Mouse (Mus musculus): ENCODE data around the gene Rgcc. TPM values are rescaled to one million over a fixed set of nuclear protein-coding genes. Genes with fewer than 3 reads are reported as not detected.

The Rgcc gene
- polyA plus RNA-seq, 1 experiment from 2014 or later, result 45.4 TPM

- Histone ChIP-seq H3K9me3 (ENCODE audit: control insufficient read depth, low read length) (no peaks in the 10 kb centered on the region), H3K36me3 (ENCODE audit: control insufficient read depth, insufficient read depth, low read length) (no peaks in the 10 kb centered on the region), H3K4me1 (replicated peaks; ENCODE audit: control insufficient read depth, insufficient read depth) (no peaks in the 10 kb centered on the region), H3K27me3 (ENCODE audit: control insufficient read depth, insufficient read depth, low read length) (no peaks in the 10 kb centered on the region), H3K9ac (ENCODE audit: low read length) (no peak overlapping the region), H3K27ac (replicated peaks) (no peak overlapping the region), H3K4me3 (ENCODE audit: low read depth, low read length) (no peak overlapping the region), H3K4me2 (replicated peaks; ENCODE audit: low read depth) (no peak overlapping the region)
- TF ChIP-seq CTCF (IDR thresholded peaks at IDR 0.05; ENCODE audit: low read depth), result no peak
- TF ChIP-seq EP300 (optimal IDR thresholded peaks at IDR 0.05), result no peak
- ATAC-seq (ENCODE audit: low FRiP score, low TSS enrichment) (no peak), DNase-seq (ENCODE audit: low spot score) (no peak)
- WGBS, result 65% methylated on average over 7 of the region's 7 CpGs
Measured at GRCm38 (mm10) chr14:79298314-79298992, 3.0 kb downstream of the Rgcc start.

GRCm38 (mm10) chr14:79296836-79297235, 4.6 kb downstream of the Rgcc start:
- Histone ChIP-seq H3K4me1 (replicated peaks; ENCODE audit: control insufficient read depth, insufficient read depth) (no peaks in the 10 kb centered on the region), H3K36me3 (ENCODE audit: control insufficient read depth, insufficient read depth, low read length) (no peaks in the 10 kb centered on the region), H3K9ac (ENCODE audit: low read length) (no peak overlapping the region), H3K4me3 (ENCODE audit: low read depth, low read length) (no peak overlapping the region), H3K9me3 (ENCODE audit: control insufficient read depth, low read length) (no peaks in the 10 kb centered on the region), H3K4me2 (replicated peaks; ENCODE audit: low read depth) (no peak overlapping the region), H3K27me3 (ENCODE audit: control insufficient read depth, insufficient read depth, low read length) (no peaks in the 10 kb centered on the region), H3K27ac (replicated peaks) (no peak overlapping the region)
- no peak for DNase-seq (ENCODE audit: low spot score)
- no peak for ATAC-seq (ENCODE audit: low FRiP score, low TSS enrichment)
- TF ChIP-seq EP300 (optimal IDR thresholded peaks at IDR 0.05), result no peak
- TF ChIP-seq CTCF (IDR thresholded peaks at IDR 0.05; ENCODE audit: low read depth), result no peak
- 49% methylated on average over 5 of the region's 5 CpGs for WGBS

- Histone ChIP-seq H3K27me3 (ENCODE audit: control insufficient read depth, insufficient read depth, low read length) (no peaks in the 10 kb centered on the region), H3K4me3 (ENCODE audit: low read depth, low read length) (no peak overlapping the region), H3K4me1 (replicated peaks; ENCODE audit: control insufficient read depth, insufficient read depth) (no peaks in the 10 kb centered on the region), H3K9me3 (ENCODE audit: control insufficient read depth, low read length) (no peaks in the 10 kb centered on the region), H3K36me3 (ENCODE audit: control insufficient read depth, insufficient read depth, low read length) (no peaks in the 10 kb centered on the region), H3K9ac (ENCODE audit: low read length) (no peak overlapping the region), H3K27ac (replicated peaks) (no peak overlapping the region), H3K4me2 (replicated peaks; ENCODE audit: low read depth) (no peak overlapping the region)
- 77% methylated on average over 7 of the region's 7 CpGs for WGBS
- DNase-seq (ENCODE audit: low spot score) (no peak), ATAC-seq (ENCODE audit: low FRiP score, low TSS enrichment) (no peak)
- TF ChIP-seq CTCF (IDR thresholded peaks at IDR 0.05; ENCODE audit: low read depth) (no peak), EP300 (optimal IDR thresholded peaks at IDR 0.05) (no peak)
Measured at GRCm38 (mm10) chr14:79296201-79296600, 5.2 kb downstream of the Rgcc start.

GRCm38 (mm10) chr14:79295579-79295978, 5.9 kb downstream of the Rgcc start:
- TF ChIP-seq EP300 (optimal IDR thresholded peaks at IDR 0.05), result no peak
- TF ChIP-seq CTCF (IDR thresholded peaks at IDR 0.05; ENCODE audit: low read depth), result no peak
- ATAC-seq (ENCODE audit: low FRiP score, low TSS enrichment) (no peak), DNase-seq (ENCODE audit: low spot score) (no peak)
- Histone ChIP-seq H3K9ac (ENCODE audit: low read length) (no peak overlapping the region), H3K36me3 (ENCODE audit: control insufficient read depth, insufficient read depth, low read length) (no peaks in the 10 kb centered on the region), H3K4me1 (replicated peaks; ENCODE audit: control insufficient read depth, insufficient read depth) (no peaks in the 10 kb centered on the region; the same call in 1 of the 2 replicates), H3K4me2 (replicated peaks; ENCODE audit: low read depth) (no peak overlapping the region), H3K9me3 (ENCODE audit: control insufficient read depth, low read length) (no peaks in the 10 kb centered on the region), H3K27ac (replicated peaks) (no peak overlapping the region), H3K4me3 (ENCODE audit: low read depth, low read length) (no peak overlapping the region), H3K27me3 (ENCODE audit: control insufficient read depth, insufficient read depth, low read length) (no peaks in the 10 kb centered on the region)
- 86% methylated on average over 9 of the region's 9 CpGs for WGBS

GRCm38 (mm10) chr14:79294950-79295349, 6.5 kb downstream of the Rgcc start:
- H3K4me2 ChIP-seq (replicated peaks; ENCODE audit: low read depth), result no peak overlapping the region
- H3K36me3 ChIP-seq (ENCODE audit: control insufficient read depth, insufficient read depth, low read length), result no peaks in the 10 kb centered on the region
- no peaks in the 10 kb centered on the region; the same call in 1 of the 2 replicates for H3K4me1 ChIP-seq (replicated peaks; ENCODE audit: control insufficient read depth, insufficient read depth)
- no peak for DNase-seq (ENCODE audit: low spot score)
- H3K27ac ChIP-seq (replicated peaks), result no peak overlapping the region
- 54% methylated on average over 5 of the region's 5 CpGs for WGBS
- ATAC-seq (ENCODE audit: low FRiP score, low TSS enrichment), result no peak
- no peak overlapping the region for H3K4me3 ChIP-seq (ENCODE audit: low read depth, low read length)
- TF ChIP-seq CTCF (IDR thresholded peaks at IDR 0.05; ENCODE audit: low read depth) (no peak), EP300 (optimal IDR thresholded peaks at IDR 0.05) (no peak)
- H3K27me3 ChIP-seq (ENCODE audit: control insufficient read depth, insufficient read depth, low read length), result no peaks in the 10 kb centered on the region
- no peaks in the 10 kb centered on the region for H3K9me3 ChIP-seq (ENCODE audit: control insufficient read depth, low read length)
- H3K9ac ChIP-seq (ENCODE audit: low read length), result no peak overlapping the region

- H3K36me3 ChIP-seq (ENCODE audit: control insufficient read depth, insufficient read depth, low read length), result no peaks in the 10 kb centered on the region
- no peak overlapping the region for H3K9ac ChIP-seq (ENCODE audit: low read length)
- DNase-seq (ENCODE audit: low spot score), result no peak
- 80% methylated on average over 8 of the region's 8 CpGs for WGBS
- no peak for TF ChIP-seq EP300 (optimal IDR thresholded peaks at IDR 0.05)
- no peak for TF ChIP-seq CTCF (IDR thresholded peaks at IDR 0.05; ENCODE audit: low read depth)
- no peak overlapping the region for H3K4me3 ChIP-seq (ENCODE audit: low read depth, low read length)
- H3K27me3 ChIP-seq (ENCODE audit: control insufficient read depth, insufficient read depth, low read length), result no peaks in the 10 kb centered on the region
- H3K9me3 ChIP-seq (ENCODE audit: control insufficient read depth, low read length), result no peaks in the 10 kb centered on the region
- H3K27ac ChIP-seq (replicated peaks), result no peak overlapping the region
- ATAC-seq (ENCODE audit: low FRiP score, low TSS enrichment), result no peak
- no peak overlapping the region for H3K4me2 ChIP-seq (replicated peaks; ENCODE audit: low read depth)
- no peaks in the 10 kb centered on the region; the same call in 1 of the 2 replicates for H3K4me1 ChIP-seq (replicated peaks; ENCODE audit: control insufficient read depth, insufficient read depth)
Measured at GRCm38 (mm10) chr14:79294051-79294814, 7.2 kb downstream of the Rgcc start.
